Mouse (Mus musculus) cerebellum, adult 18-20 months (tissue): Measurements from ENCODE around the gene Vps13c.

Experiments
- DNase-seq, 2 experiments: peaks; one replicate each; pipeline ENCODE4 v3.0.0; 2021

Vps13c gene

GRCm38 (mm10) chr9:68022311-68023043 lies 182.3 kb downstream of the Vps13c start:
- no peak for DNase-seq

- no peak for DNase-seq
Measured at GRCm38 (mm10) chr9:68028631-68029030, 188.4 kb downstream of the Vps13c start.

- DNase-seq = no peak
Measured at GRCm38 (mm10) chr9:68033771-68034170, 193.6 kb downstream of the Vps13c start.
